Mouse (Mus musculus): ENCODE results near the gene 1700029J07Rik. TPM values are rescaled to one million over a fixed set of nuclear protein-coding genes. Genes with fewer than 3 reads are reported as not detected.

The 1700029J07Rik gene
- polyA plus RNA-seq, 2 experiments, result 1.9 to 5.2 TPM

GRCm38 (mm10) chr8:45918891-45919290, 56.2 kb downstream of the 1700029J07Rik start:
- Histone ChIP-seq H3K36me3 (ENCODE audit: control insufficient read depth, insufficient read depth, low read length) (no peaks in the 10 kb centered on the region), H3K4me2 (replicated peaks; ENCODE audit: low read depth, low read length, severe bottlenecking) (no peak overlapping the region), H3K27ac (replicated peaks; ENCODE audit: low read depth, low read length) (no peak overlapping the region), H3K4me1 (ENCODE audit: control insufficient read depth, insufficient read depth, low read length) (peaks cover 6% of the 10 kb centered on the region; the same call in 1 of the 2 replicates), H3K4me3 (replicated peaks; ENCODE audit: low read length) (no peak overlapping the region), H3K9ac (ENCODE audit: low read depth, low read length, severe bottlenecking) (no peak overlapping the region), H3K9me3 (ENCODE audit: control insufficient read depth, low read length) (no peaks in the 10 kb centered on the region), H3K27me3 (ENCODE audit: control insufficient read depth, insufficient read depth, low read length) (no peaks in the 10 kb centered on the region)
- no peak for TF ChIP-seq POLR2A (IDR thresholded peaks at IDR 0.05; ENCODE audit: borderline replicate concordance, extremely low read depth, insufficient read depth, insufficient read length)
- ATAC-seq (ENCODE audit: low FRiP score, low read depth) (no peak), DNase-seq (ENCODE audit: low spot score) (no peak)
- 87% methylated on average over 15 of the region's 15 CpGs for WGBS

GRCm38 (mm10) chr8:45917040-45917679, 57.9 kb downstream of the 1700029J07Rik start:
- WGBS, result 32% methylated on average over 19 of the region's 20 CpGs
- Histone ChIP-seq H3K4me1 (ENCODE audit: control insufficient read depth, insufficient read depth, low read length) (peaks cover 6% of the 10 kb centered on the region; the same call in 1 of the 2 replicates), H3K9ac (ENCODE audit: low read depth, low read length, severe bottlenecking) (no peak overlapping the region), H3K27me3 (ENCODE audit: control insufficient read depth, insufficient read depth, low read length) (no peaks in the 10 kb centered on the region), H3K9me3 (ENCODE audit: control insufficient read depth, low read length) (no peaks in the 10 kb centered on the region), H3K27ac (replicated peaks; ENCODE audit: low read depth, low read length) (peak overlapping the region; percentile 38; the same call in 1 of the 2 replicates), H3K4me2 (replicated peaks; ENCODE audit: low read depth, low read length, severe bottlenecking) (peak overlapping the region; percentile 29), H3K4me3 (replicated peaks; ENCODE audit: low read length) (peak overlapping the region; percentile 3; the same call in 1 of the 2 replicates), H3K36me3 (ENCODE audit: control insufficient read depth, insufficient read depth, low read length) (no peaks in the 10 kb centered on the region)
- ATAC-seq (ENCODE audit: low FRiP score, low read depth), result peak; percentile 59
- DNase-seq (ENCODE audit: low spot score), result peak; percentile 26
- no peak for TF ChIP-seq POLR2A (IDR thresholded peaks at IDR 0.05; ENCODE audit: borderline replicate concordance, extremely low read depth, insufficient read depth, insufficient read length)

GRCm38 (mm10) chr8:45916496-45916895, 58.6 kb downstream of the 1700029J07Rik start:
- Histone ChIP-seq H3K36me3 (ENCODE audit: control insufficient read depth, insufficient read depth, low read length) (no peaks in the 10 kb centered on the region), H3K9me3 (ENCODE audit: control insufficient read depth, low read length) (no peaks in the 10 kb centered on the region), H3K9ac (ENCODE audit: low read depth, low read length, severe bottlenecking) (no peak overlapping the region), H3K4me3 (replicated peaks; ENCODE audit: low read length) (no peak overlapping the region), H3K27me3 (ENCODE audit: control insufficient read depth, insufficient read depth, low read length) (no peaks in the 10 kb centered on the region), H3K4me2 (replicated peaks; ENCODE audit: low read depth, low read length, severe bottlenecking) (no peak overlapping the region), H3K4me1 (ENCODE audit: control insufficient read depth, insufficient read depth, low read length) (peaks cover 6% of the 10 kb centered on the region; the same call in 1 of the 2 replicates), H3K27ac (replicated peaks; ENCODE audit: low read depth, low read length) (no peak overlapping the region)
- 87% methylated on average over 3 of the region's 3 CpGs for WGBS
- no peak for ATAC-seq (ENCODE audit: low FRiP score, low read depth)
- no peak for TF ChIP-seq POLR2A (IDR thresholded peaks at IDR 0.05; ENCODE audit: borderline replicate concordance, extremely low read depth, insufficient read depth, insufficient read length)
- DNase-seq (ENCODE audit: low spot score), result no peak

GRCm38 (mm10) chr8:45913707-45914106, 61.3 kb downstream of the 1700029J07Rik start:
- no peak overlapping the region for H3K27ac ChIP-seq (replicated peaks; ENCODE audit: low read depth, low read length)
- H3K27me3 ChIP-seq (ENCODE audit: control insufficient read depth, insufficient read depth, low read length), result no peaks in the 10 kb centered on the region
- no peak overlapping the region for H3K4me2 ChIP-seq (replicated peaks; ENCODE audit: low read depth, low read length, severe bottlenecking)
- no peak for TF ChIP-seq POLR2A (IDR thresholded peaks at IDR 0.05; ENCODE audit: borderline replicate concordance, extremely low read depth, insufficient read depth, insufficient read length)
- DNase-seq (ENCODE audit: low spot score) (no peak), ATAC-seq (ENCODE audit: low FRiP score, low read depth) (no peak)
- WGBS, result 79% methylated on average over 11 of the region's 11 CpGs
- H3K9me3 ChIP-seq (ENCODE audit: control insufficient read depth, low read length), result no peaks in the 10 kb centered on the region
- H3K4me1 ChIP-seq (ENCODE audit: control insufficient read depth, insufficient read depth, low read length), result peaks cover 6% of the 10 kb centered on the region
- H3K4me3 ChIP-seq (replicated peaks; ENCODE audit: low read length), result no peak overlapping the region
- H3K36me3 ChIP-seq (ENCODE audit: control insufficient read depth, insufficient read depth, low read length), result no peaks in the 10 kb centered on the region
- no peak overlapping the region for H3K9ac ChIP-seq (ENCODE audit: low read depth, low read length, severe bottlenecking)

- no peak overlapping the region for H3K27ac ChIP-seq (replicated peaks; ENCODE audit: low read depth, low read length)
- no peaks in the 10 kb centered on the region for H3K27me3 ChIP-seq (ENCODE audit: control insufficient read depth, insufficient read depth, low read length)
- DNase-seq (ENCODE audit: low spot score), result no peak
- H3K9ac ChIP-seq (ENCODE audit: low read depth, low read length, severe bottlenecking), result no peak overlapping the region
- no peak for TF ChIP-seq POLR2A (IDR thresholded peaks at IDR 0.05; ENCODE audit: borderline replicate concordance, extremely low read depth, insufficient read depth, insufficient read length)
- no peaks in the 10 kb centered on the region for H3K9me3 ChIP-seq (ENCODE audit: control insufficient read depth, low read length)
- no peaks in the 10 kb centered on the region; the same call in 1 of the 2 replicates for H3K4me1 ChIP-seq (ENCODE audit: control insufficient read depth, insufficient read depth, low read length)
- 64% methylated on average over 4 of the region's 4 CpGs for WGBS
- no peaks in the 10 kb centered on the region for H3K36me3 ChIP-seq (ENCODE audit: control insufficient read depth, insufficient read depth, low read length)
- ATAC-seq (ENCODE audit: low FRiP score, low read depth), result no peak
- no peak overlapping the region for H3K4me3 ChIP-seq (replicated peaks; ENCODE audit: low read length)
- H3K4me2 ChIP-seq (replicated peaks; ENCODE audit: low read depth, low read length, severe bottlenecking), result no peak overlapping the region
Observed at GRCm38 (mm10) chr8:45906251-45906619, 68.8 kb downstream of the 1700029J07Rik start.

All from limb, embryonic 14.5 days (tissue).